12 mouse cellular contexts compared by ENCODE assay signal in the genomic region with DNA sequence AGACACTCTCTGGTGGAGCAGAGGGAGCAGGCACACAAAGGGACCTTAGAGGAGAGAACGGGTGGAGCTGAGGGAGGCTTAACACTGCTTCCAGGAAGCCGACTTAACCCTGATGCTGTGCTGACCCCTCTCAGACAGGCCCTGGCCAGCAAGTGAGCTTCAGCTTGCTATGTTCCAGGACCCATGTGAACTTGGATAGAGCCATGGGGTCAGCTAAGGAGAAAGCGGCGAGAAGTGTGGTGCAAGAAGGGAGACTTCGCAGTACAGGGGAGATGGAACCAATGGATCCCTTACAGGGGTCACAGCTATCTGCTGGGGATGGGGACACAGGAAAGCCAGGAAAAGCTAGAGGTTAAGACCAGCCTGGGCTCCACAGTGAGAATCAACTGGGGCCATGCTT. TPM values are rescaled to one million over a fixed set of nuclear protein-coding genes. Genes with fewer than 3 reads are reported as not detected.
DNase-seq lines count a peak whose midpoint lies in the region; ATAC-seq and TF ChIP-seq lines count a peak whose summit lies in the region.
"Had no signal": no experiment of that assay in that cellular context is flagged by ENCODE, and none has a peak within 500 bp of the region (broad histone marks: within the 10 kb centered on the region; RNA-seq: fewer than 3 reads in every experiment).

No protein-coding gene starts in this region.

- DNase-seq in adrenal gland, postnatal 10 days, result peak; percentile 20
- DNase-seq in adrenal gland, adult 8-10 months, result no peak
- DNase-seq in kidney, adult 8-10 months, result no peak
- DNase-seq in B cell, adult 2 months, result no peak
- no peak for DNase-seq in MN1 (ENCODE audit: low spot score)
- DNase-seq: cerebellum, adult 11 months had no signal

- H3K9me3 ChIP-seq in kidney, embryonic 15.5 days (replicated peaks), result no peaks in the 10 kb centered on the region
- H3K9me3 ChIP-seq in E14TG2a.4 (ENCODE audit: low read length), result no peaks in the 10 kb centered on the region
- no peaks in the 10 kb centered on the region for H3K9me3 ChIP-seq in intestine, embryonic 16.5 days (ENCODE audit: control insufficient read depth, low read length)

- H3K4me3 ChIP-seq in kidney, embryonic 15.5 days (replicated peaks), result no peak overlapping the region
- H3K4me3 ChIP-seq in E14TG2a.4 (replicated peaks; ENCODE audit: low read length), result peak overlapping the region; percentile 80
- no peak overlapping the region for H3K4me3 ChIP-seq in intestine, embryonic 16.5 days (ENCODE audit: low read length)

- no peak overlapping the region for H3K9ac ChIP-seq in kidney, embryonic 15.5 days
- H3K9ac ChIP-seq in intestine, embryonic 16.5 days (ENCODE audit: low read depth, low read length), result peak overlapping the region; percentile 27
- H3K9ac ChIP-seq: liver, embryonic 14.5 days had no signal

- peak overlapping the region; percentile 56; the same call in 1 of the 2 replicates for H3K27ac ChIP-seq in kidney, embryonic 15.5 days
- H3K27ac ChIP-seq in intestine, embryonic 16.5 days (ENCODE audit: low read length), result peak overlapping the region; percentile 82
- H3K27ac ChIP-seq: liver, embryonic 14.5 days had no signal

- H3K27me3 ChIP-seq in kidney, embryonic 15.5 days, result 0 out of 2 replicates have a peak, but pooled peaks cover 4% of the 10 kb centered on the region
- H3K27me3 ChIP-seq in E14TG2a.4 (ENCODE audit: insufficient read depth, low read length), result no peaks in the 10 kb centered on the region
- no peaks in the 10 kb centered on the region for H3K27me3 ChIP-seq in intestine, embryonic 16.5 days (replicated peaks; ENCODE audit: control insufficient read depth, insufficient read depth, low read length)

- no peak overlapping the region for H3K4me2 ChIP-seq in kidney, embryonic 15.5 days
- H3K4me2 ChIP-seq in intestine, embryonic 16.5 days (ENCODE audit: low read depth, low read length), result peak overlapping the region; percentile 11; the same call in 1 of the 2 replicates

- ATAC-seq in kidney, embryonic 15.5 days (replicated peaks; ENCODE audit: low FRiP score), result no peak
- peak; percentile 5; the same call in 1 of the 2 replicates for ATAC-seq in intestine, embryonic 16.5 days
- ATAC-seq: forebrain, embryonic 16.5 days had no signal

- TF ChIP-seq CTCF in E14TG2a.4 (conservative IDR thresholded peaks at IDR 0.05; ENCODE audit: low read length), result no peak

- 70% methylated on average over 5 of the region's 5 CpGs for WGBS in kidney, embryonic 15.5 days
- 75% methylated on average over 5 of the region's 5 CpGs for WGBS in intestine, embryonic 16.5 days

- H3K4me1 ChIP-seq in kidney, embryonic 15.5 days, result peaks cover 57% of the 10 kb centered on the region
- H3K4me1 ChIP-seq in E14TG2a.4 (replicated peaks; ENCODE audit: low read depth, low read length), result peaks cover 76% of the 10 kb centered on the region
- H3K4me1 ChIP-seq in intestine, embryonic 16.5 days (ENCODE audit: control insufficient read depth, insufficient read depth, low read length), result peaks cover 43% of the 10 kb centered on the region

- no peaks in the 10 kb centered on the region for H3K36me3 ChIP-seq in kidney, embryonic 15.5 days
- no peaks in the 10 kb centered on the region; the same call in 1 of the 2 replicates for H3K36me3 ChIP-seq in E14TG2a.4 (ENCODE audit: insufficient read depth, low read length)
- H3K36me3 ChIP-seq in intestine, embryonic 16.5 days (ENCODE audit: control insufficient read depth, insufficient read depth, low read length), result no peaks in the 10 kb centered on the region

RNA-seq across cellular contexts. Expression of gene Pcolce, which starts 0.5 kb away (rescaled TPM):
- total RNA-seq in adrenal gland, postnatal 10 days (2021), result 100 to 1,000 TPM; 347 to 368 TPM
- total RNA-seq in adrenal gland, adult 8-10 months (2022), result 1,000 to 10,000 TPM; 1,036 to 1,320 (median 1,219) TPM
- 135 and 139 TPM in 2 replicates for polyA plus RNA-seq in kidney, embryonic 15.5 days (2015; fragmentation: Nextera tagmentation; extraction: Ambion mirVana)
- polyA plus RNA-seq in intestine, embryonic 16.5 days (2015; fragmentation: Nextera tagmentation; extraction: Ambion mirVana), result 115 and 127 TPM in 2 replicates
- total RNA-seq: megakaryocyte progenitor cell, adult 5-6 weeks had no signal

RNA-seq across cellular contexts. Expression of gene Mospd3, which starts 12.2 kb away (rescaled TPM):
- total RNA-seq in adrenal gland, postnatal 10 days (2021), result 10 to 100 TPM; 43.3 to 47.4 TPM
- 10 to 100 TPM; 42.2 to 65.0 (median 52.4) TPM for total RNA-seq in adrenal gland, adult 8-10 months (2022)
- polyA plus RNA-seq in kidney, embryonic 15.5 days (2015; fragmentation: Nextera tagmentation; extraction: Ambion mirVana), result 26.6 and 30.2 TPM in 2 replicates
- polyA plus RNA-seq in intestine, embryonic 16.5 days (2015; fragmentation: Nextera tagmentation; extraction: Ambion mirVana), result 25.2 and 28.1 TPM in 2 replicates

RNA-seq across cellular contexts. Expression of gene Fbxo24, which starts 15.7 kb away (rescaled TPM):
- total RNA-seq in adrenal gland, postnatal 10 days (2021), result 1 to 10 TPM in 1 of 2 experiments, under 1 TPM in 1; 0.51 to 1.2 TPM
- 1 to 10 TPM in 3 of 4 experiments, under 1 TPM in 1; 0.90 to 5.5 (median 3.0) TPM for total RNA-seq in adrenal gland, adult 8-10 months (2022)
- polyA plus RNA-seq in kidney, embryonic 15.5 days (2015; fragmentation: Nextera tagmentation; extraction: Ambion mirVana), result 0.16 and 0.17 TPM in 2 replicates
- polyA plus RNA-seq in intestine, embryonic 16.5 days (2015; fragmentation: Nextera tagmentation; extraction: Ambion mirVana), result 0.26 and 0.37 TPM in 2 replicates

RNA-seq across cellular contexts. Expression of gene Lrch4, which starts 15.8 kb away (rescaled TPM):
- total RNA-seq in adrenal gland, postnatal 10 days (2021), result 10 to 100 TPM; 25.0 to 29.9 TPM
- 10 to 100 TPM; 25.1 to 35.9 (median 31.4) TPM for total RNA-seq in adrenal gland, adult 8-10 months (2022)
- polyA plus RNA-seq in kidney, embryonic 15.5 days (2015; fragmentation: Nextera tagmentation; extraction: Ambion mirVana), result 47.4 and 50.6 TPM in 2 replicates
- 34.5 and 37.8 TPM in 2 replicates for polyA plus RNA-seq in intestine, embryonic 16.5 days (2015; fragmentation: Nextera tagmentation; extraction: Ambion mirVana)

RNA-seq across cellular contexts. Expression of gene Gm20605, which starts 15.9 kb away (rescaled TPM):
- 10 to 100 TPM in 1 of 2 experiments, 1 to 10 TPM in 1; 5.7 to 10.6 TPM for total RNA-seq in adrenal gland, postnatal 10 days (2021)
- total RNA-seq in adrenal gland, adult 8-10 months (2022), result 10 to 100 TPM in 3 of 4 experiments, 1 to 10 TPM in 1; 8.2 to 24.1 (median 14.7) TPM
- polyA plus RNA-seq in kidney, embryonic 15.5 days (2015; fragmentation: Nextera tagmentation; extraction: Ambion mirVana), result 10.4 and 13.1 TPM in 2 replicates
- polyA plus RNA-seq in intestine, embryonic 16.5 days (2015; fragmentation: Nextera tagmentation; extraction: Ambion mirVana), result 10.8 and 12.2 TPM in 2 replicates
